Mouse (Mus musculus) liver, postnatal 0 days (tissue): ENCODE data around the gene Tmcc3.

ENCODE experiments used
- CTCF ChIP-seq: sonication (generic); IDR thresholded peaks from 2 replicates; pipeline ENCODE4 v1.5.1; 2016; ENCODE audit warnings: antibody characterized with exemption, low read depth
- EP300 ChIP-seq: IDR thresholded peaks from 2 replicates; pipeline ENCODE4 v1.6.1; 2016; ENCODE audit warnings: antibody characterized with exemption, low read depth, mild to moderate bottlenecking

- TF ChIP-seq CTCF (no peak), EP300 (no peak)
Observed at GRCm38 (mm10) chr10:94380662-94381392, 69.1 kb downstream of the Tmcc3 start.
